Mouse (Mus musculus) CH12.LX (cell line): ENCODE measurements around the gene Ttc16.

ENCODE experiments used
- BHLHE40 ChIP-seq: IDR thresholded peaks from 2 replicates; pipeline ENCODE4 v1.6.1; 2011; ENCODE audit warnings: mild to moderate bottlenecking, low read depth, low read length, improper control_type of control experiment
- CHD2 ChIP-seq: IDR thresholded peaks from 2 replicates; pipeline ENCODE4 v1.6.1; 2011; ENCODE audit warnings: low read length, improper control_type of control experiment
- CTCF ChIP-seq, 2 experiments: IDR thresholded peaks in 1 of 2; conservative IDR thresholded peaks in 1 of 2; 2 replicates each; pipeline ENCODE4 v1.5.1; 2011 to 2012; ENCODE audit warnings: low read depth in 2 of 2, low read length in 2 of 2, improper control_type of control experiment in 1 of 2, inconsistent platforms in 1 of 2, mild to moderate bottlenecking in 1 of 2, moderate library complexity in 1 of 2
- EP300 ChIP-seq: IDR thresholded peaks from 2 replicates; pipeline ENCODE4 v1.6.1; 2011; ENCODE audit warnings: low read length, improper control_type of control experiment
- GABPA ChIP-seq: IDR thresholded peaks from 2 replicates; pipeline ENCODE4 v1.6.1; 2012; ENCODE audit warnings: low read depth, low read length, improper control_type of control experiment, inconsistent platforms; ENCODE audit not compliant: insufficient replicate concordance
- JUN ChIP-seq: IDR thresholded peaks from 2 replicates; pipeline ENCODE4 v1.6.1; 2011; ENCODE audit warnings: low read depth, mild to moderate bottlenecking, low read length, improper control_type of control experiment, moderate library complexity; ENCODE audit not compliant: insufficient read depth
- KAT2A ChIP-seq: IDR thresholded peaks from 2 replicates; pipeline ENCODE4 v1.6.1; 2012; ENCODE audit warnings: low read length, improper control_type of control experiment, inconsistent platforms; ENCODE audit not compliant: insufficient replicate concordance
- MYC ChIP-seq: IDR thresholded peaks from 2 replicates; pipeline ENCODE4 v1.6.1; 2011; ENCODE audit warnings: low read depth, mild to moderate bottlenecking, improper control_type of control experiment, low read length
- POLR2A ChIP-seq: IDR thresholded peaks from 2 replicates; pipeline ENCODE4 v1.6.1; 2011; ENCODE audit warnings: low read depth, mild to moderate bottlenecking, improper control_type of control experiment, low read length
- ZC3H11A ChIP-seq: IDR thresholded peaks from 2 replicates; pipeline ENCODE4 v1.6.1; 2012; ENCODE audit warnings: low read depth, mild to moderate bottlenecking, inconsistent platforms, low read length, improper control_type of control experiment
- ZNF384 ChIP-seq: IDR thresholded peaks from 2 replicates; pipeline ENCODE4 v1.6.1; 2012; ENCODE audit warnings: low read depth, low read length, improper control_type of control experiment, inconsistent platforms

DNA sequence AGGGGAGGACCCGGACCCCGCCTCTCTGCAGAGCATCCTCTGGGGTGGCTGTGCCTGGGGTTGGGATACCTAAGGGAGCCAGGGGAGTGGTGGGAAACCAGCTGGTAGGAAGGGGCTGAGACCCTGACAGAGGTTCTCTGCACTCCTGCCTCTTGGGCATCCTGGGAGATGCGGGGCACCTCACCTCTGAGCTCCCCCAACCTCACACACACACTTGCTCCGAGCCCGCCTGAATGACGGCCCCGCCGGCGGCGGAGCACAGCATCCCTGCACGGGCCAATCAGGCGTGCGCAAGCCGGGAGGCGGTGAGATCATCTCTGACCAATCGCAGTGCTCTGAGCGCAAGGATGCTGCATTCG lies 33.3 kb downstream of the Ttc16 start:
- TF ChIP-seq POLR2A (no peak), CTCF (conservative IDR thresholded peaks at IDR 0.05 in 1 of 2, IDR thresholded peaks at IDR 0.05 in 1 of 2; ENCODE audit: low read depth in 2 of 2, low read length in 2 of 2) (no peak), KAT2A (no peak), ZC3H11A (no peak), CHD2 (no peak), EP300 (no peak), JUN (no peak), ZNF384 (no peak), MYC (no peak), GABPA (no peak), BHLHE40 (no peak)
